Mouse (Mus musculus) MEL (cell line): ENCODE data around the gene Ccdc12.
"Not testable (repeated sequence)": the region's sequence is repeated elsewhere in the genome, so short reads cannot be mapped to it uniquely, and the experiment has no call there.

Source experiments
- BHLHE40 ChIP-seq: IDR thresholded peaks from 2 replicates; pipeline ENCODE4 v1.6.1; 2012; ENCODE audit warnings: low read depth, mild to moderate bottlenecking, inconsistent platforms, low read length, improper control_type of control experiment, borderline replicate concordance
- CTCF ChIP-seq, 3 experiments: IDR thresholded peaks in 2 of 3; conservative IDR thresholded peaks in 1 of 3; 2 replicates each; pipeline ENCODE4 v1.5.1; 2011 to 2012; ENCODE audit warnings: low read length in 3 of 3, low read depth in 2 of 3, mild to moderate bottlenecking in 2 of 3, improper control_type of control experiment in 1 of 3, inconsistent platforms in 1 of 3, mixed read lengths in 1 of 3, moderate library complexity in 1 of 3; ENCODE audit not compliant: control insufficient read depth in 1 of 3, insufficient read depth in 1 of 3, poor library complexity in 1 of 3, severe bottlenecking in 1 of 3
- E2F4 ChIP-seq: IDR thresholded peaks from 2 replicates; pipeline ENCODE4 v1.6.1; 2011; ENCODE audit warnings: low read depth, low read length, improper control_type of control experiment, borderline replicate concordance
- HCFC1 ChIP-seq: IDR thresholded peaks from 2 replicates; pipeline ENCODE4 v1.6.1; 2012; ENCODE audit warnings: low read depth, mild to moderate bottlenecking, inconsistent platforms, low read length, improper control_type of control experiment, moderate library complexity
- MAX ChIP-seq: IDR thresholded peaks from 2 replicates; pipeline ENCODE4 v1.6.1; 2011; ENCODE audit warnings: low read length, improper control_type of control experiment
- NELFE ChIP-seq: IDR thresholded peaks from 2 replicates; pipeline ENCODE4 v1.6.1; 2011; ENCODE audit warnings: low read depth, low read length, improper control_type of control experiment
- NRF1 ChIP-seq: IDR thresholded peaks from 2 replicates; pipeline ENCODE4 v1.6.1; 2014; ENCODE audit warnings: low read depth, mild to moderate bottlenecking, inconsistent platforms, low read length, improper control_type of control experiment, moderate library complexity; ENCODE audit not compliant: poor library complexity, insufficient read depth, severe bottlenecking
- POLR2A ChIP-seq, 2 experiments: IDR thresholded peaks; 2 replicates each; pipeline ENCODE4 v1.6.1; 2011 to 2012; ENCODE audit warnings: low read length in 2 of 2, mild to moderate bottlenecking in 2 of 2, control low read depth in 1 of 2, improper control_type of control experiment in 1 of 2, low read depth in 1 of 2, moderate library complexity in 1 of 2; ENCODE audit not compliant: control insufficient read depth in 1 of 2, insufficient read depth in 1 of 2, poor library complexity in 1 of 2
- RCOR1 ChIP-seq: IDR thresholded peaks from 2 replicates; pipeline ENCODE4 v1.6.1; 2012; ENCODE audit warnings: low read depth, mild to moderate bottlenecking, inconsistent platforms, low read length, improper control_type of control experiment
- SMC3 ChIP-seq: IDR thresholded peaks from 2 replicates; pipeline ENCODE4 v1.6.1; 2011; ENCODE audit warnings: low read depth, low read length, improper control_type of control experiment
- TAL1 ChIP-seq: IDR thresholded peaks from 2 replicates; pipeline ENCODE4 v1.6.1; 2012; ENCODE audit warnings: mild to moderate bottlenecking, inconsistent platforms, low read length, moderate library complexity, mixed read lengths
- TCF12 ChIP-seq: IDR thresholded peaks from 2 replicates; pipeline ENCODE4 v1.6.1; 2014; ENCODE audit warnings: low read depth, mild to moderate bottlenecking, inconsistent platforms, low read length, improper control_type of control experiment, moderate library complexity
- USF1 ChIP-seq: IDR thresholded peaks from 2 replicates; pipeline ENCODE4 v1.6.1; 2014; ENCODE audit warnings: low read depth, mild to moderate bottlenecking, inconsistent platforms, low read length, improper control_type of control experiment, moderate library complexity
- ZKSCAN1 ChIP-seq: IDR thresholded peaks from 2 replicates; pipeline ENCODE4 v1.6.1; 2012; ENCODE audit warnings: low read depth, mild to moderate bottlenecking, inconsistent platforms, low read length, improper control_type of control experiment, moderate library complexity

- TF ChIP-seq POLR2A (IDR thresholded peaks at IDR 0.05; ENCODE audit: control insufficient read depth in 1 of 2, insufficient read depth in 1 of 2, low read depth in 1 of 2, low read length in 2 of 2, poor library complexity in 1 of 2); TCF12; CTCF (IDR thresholded peaks at IDR 0.05 in 2 of 3, conservative IDR thresholded peaks at IDR 0.05 in 1 of 3; ENCODE audit: control insufficient read depth in 1 of 3, insufficient read depth in 1 of 3, low read depth in 2 of 3, low read length in 3 of 3, poor library complexity in 1 of 3, severe bottlenecking in 1 of 3); TAL1; USF1; BHLHE40; NRF1; E2F4; NELFE; HCFC1; MAX; RCOR1; ZKSCAN1; SMC3: not testable (repeated sequence)
These were observed 26.4 kb downstream of the Ccdc12 start for GRCm38 (mm10) chr9:110682697-110683096.
